Mouse (Mus musculus): Measurements from ENCODE around the gene Dus2. TPM values are rescaled to one million over a fixed set of nuclear protein-coding genes. Genes with fewer than 3 reads are reported as not detected.

The Dus2 gene
- polyA plus RNA-seq, 1 experiment from 2014 or later: 23.2 TPM

Small RNAs within 50 kb of the gene (microRNA-seq; reads per million reads assigned to microRNA genes)
- not detected for gene Mir7074

Other genes with a start within 250 kb of the Dus2 start
- gene Gfod2, start 232.7 kb upstream of the Dus2 start, polyA plus RNA-seq (2014; fragmentation: Nextera tagmentation; extraction: Ambion mirVana): 75.4 and 77.8 TPM in 2 replicates
- gene Ranbp10, start 164.0 kb upstream of the Dus2 start, polyA plus RNA-seq (2014; fragmentation: Nextera tagmentation; extraction: Ambion mirVana): 12.3 and 12.5 TPM in 2 replicates
- gene Tsnaxip1, start 163.6 kb upstream of the Dus2 start, polyA plus RNA-seq (2014; fragmentation: Nextera tagmentation; extraction: Ambion mirVana): 0.24 and 0.32 TPM in 2 replicates
- gene Cenpt, start 138.1 kb upstream of the Dus2 start, polyA plus RNA-seq (2014; fragmentation: Nextera tagmentation; extraction: Ambion mirVana): 46.7 and 55.7 TPM in 2 replicates
- gene Thap11, start 136.2 kb upstream of the Dus2 start, polyA plus RNA-seq (2014; fragmentation: Nextera tagmentation; extraction: Ambion mirVana): 49.8 and 51.5 TPM in 2 replicates
- gene Nutf2, start 130.8 kb upstream of the Dus2 start, polyA plus RNA-seq (2014; fragmentation: Nextera tagmentation; extraction: Ambion mirVana): 217 and 221 TPM in 2 replicates
- 47.8 and 49.2 TPM in 2 replicates for gene Edc4, start 110.5 kb upstream of the Dus2 start, polyA plus RNA-seq (2014; fragmentation: Nextera tagmentation; extraction: Ambion mirVana)
- 0.78 TPM in 1 of 2 replicates, not detected in the other for gene Nrn1l, start 97.8 kb upstream of the Dus2 start, polyA plus RNA-seq (2014; fragmentation: Nextera tagmentation; extraction: Ambion mirVana)
- gene Pskh1, start 90.9 kb upstream of the Dus2 start, polyA plus RNA-seq (2014; fragmentation: Nextera tagmentation; extraction: Ambion mirVana): 7.9 and 10.7 TPM in 2 replicates
- gene Ctrl, start 57.5 kb upstream of the Dus2 start, polyA plus RNA-seq (2014; fragmentation: Nextera tagmentation; extraction: Ambion mirVana): 2.0 and 4.4 TPM in 2 replicates
- gene Psmb10, start 52.9 kb upstream of the Dus2 start, polyA plus RNA-seq (2014; fragmentation: Nextera tagmentation; extraction: Ambion mirVana): 50.7 and 67.8 TPM in 2 replicates
- gene Lcat, start 48.0 kb upstream of the Dus2 start, polyA plus RNA-seq (2014; fragmentation: Nextera tagmentation; extraction: Ambion mirVana): 1.0 and 1.5 TPM in 2 replicates
- 3.7 and 5.2 TPM in 2 replicates for gene Slc12a4, start 25.2 kb upstream of the Dus2 start, polyA plus RNA-seq (2014; fragmentation: Nextera tagmentation; extraction: Ambion mirVana)
- not detected in 2 replicates for gene Dpep3, start 11.9 kb upstream of the Dus2 start, polyA plus RNA-seq (2014; fragmentation: Nextera tagmentation; extraction: Ambion mirVana)
- gene Dpep2nb, start 14.6 kb downstream of the Dus2 start, polyA plus RNA-seq (2014; fragmentation: Nextera tagmentation; extraction: Ambion mirVana): not detected in 2 replicates
- gene Ddx28, start 20.5 kb downstream of the Dus2 start, polyA plus RNA-seq (2014; fragmentation: Nextera tagmentation; extraction: Ambion mirVana): 17.7 and 21.1 TPM in 2 replicates
- 3.1 and 3.4 TPM in 2 replicates for gene Nfatc3, start 67.5 kb downstream of the Dus2 start, polyA plus RNA-seq (2014; fragmentation: Nextera tagmentation; extraction: Ambion mirVana)
- gene Esrp2, start 145.6 kb downstream of the Dus2 start, polyA plus RNA-seq (2014; fragmentation: Nextera tagmentation; extraction: Ambion mirVana): 0.25 TPM in 1 of 2 replicates, not detected in the other
- 6.5 and 16.0 TPM in 2 replicates for gene Pla2g15, start 159.1 kb downstream of the Dus2 start, polyA plus RNA-seq (2014; fragmentation: Nextera tagmentation; extraction: Ambion mirVana)
- gene Slc7a6, start 177.5 kb downstream of the Dus2 start, polyA plus RNA-seq (2014; fragmentation: Nextera tagmentation; extraction: Ambion mirVana): 76.1 and 77.8 TPM in 2 replicates
- gene Slc7a6os, start 219.6 kb downstream of the Dus2 start, polyA plus RNA-seq (2014; fragmentation: Nextera tagmentation; extraction: Ambion mirVana): 32.3 and 32.9 TPM in 2 replicates
- gene Prmt7, start 219.6 kb downstream of the Dus2 start, polyA plus RNA-seq (2014; fragmentation: Nextera tagmentation; extraction: Ambion mirVana): 52.1 and 56.5 TPM in 2 replicates

All from midbrain, embryonic 14.5 days (tissue).